Mouse (Mus musculus): Measurements from ENCODE around the gene Krt34.

DNA sequence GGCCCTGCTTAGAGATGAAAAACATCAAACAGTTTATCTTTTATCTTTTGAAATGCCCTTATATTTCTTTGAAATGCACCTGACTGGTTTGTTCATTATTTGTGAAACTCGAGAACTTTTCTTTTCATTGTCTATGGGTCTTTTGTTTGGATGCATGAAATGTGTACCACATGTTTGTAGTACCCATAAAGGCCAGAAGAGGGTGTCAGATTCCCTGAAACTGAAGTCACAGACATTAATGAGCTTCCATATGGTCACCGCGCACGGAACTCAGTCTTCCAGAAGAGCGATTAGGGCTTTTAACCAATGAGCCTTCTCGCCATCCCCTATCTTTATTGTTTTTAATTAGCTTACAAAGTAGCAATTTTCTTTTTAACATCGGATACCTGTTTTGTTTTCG, 17.5 kb upstream of the Krt34 start:
- TF ChIP-seq POLR2A (IDR thresholded peaks at IDR 0.05; ENCODE audit: borderline replicate concordance, extremely low read depth, insufficient read depth, insufficient read length, poor library complexity, severe bottlenecking) (no peak), CTCF (IDR thresholded peaks at IDR 0.05; ENCODE audit: borderline replicate concordance, extremely low read depth, insufficient read depth, insufficient read length) (peak; percentile 17; the same call in 1 of the 2 replicates)

Data from brain, embryonic 14.5 days (tissue).